Mouse (Mus musculus): ENCODE measurements around the gene Stx1a.

DNA sequence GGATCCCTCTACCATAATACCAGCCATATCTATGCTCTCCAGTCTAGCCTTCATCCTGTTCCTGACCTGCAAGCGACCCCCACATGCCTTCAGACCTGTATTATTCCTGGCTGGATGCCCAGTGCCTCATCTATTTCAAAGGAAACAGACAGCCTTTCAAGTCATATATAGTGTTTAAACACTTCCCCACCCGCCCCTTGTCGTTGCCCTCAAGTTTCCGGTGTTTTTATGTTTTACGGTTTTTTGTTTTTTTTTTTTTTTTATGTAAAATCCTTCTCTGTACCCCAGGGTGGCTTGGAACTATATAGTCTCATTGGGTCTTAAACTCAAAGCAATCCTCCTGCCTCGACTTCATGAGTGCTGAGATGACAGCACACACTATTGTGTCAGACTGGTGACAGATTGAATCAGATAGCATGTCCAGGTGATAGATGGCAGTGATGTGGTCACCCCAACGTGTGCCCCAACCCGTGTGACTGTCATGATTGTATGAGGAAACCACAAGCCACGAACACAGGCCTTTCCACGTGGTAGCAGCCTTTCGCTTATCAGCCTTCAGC lies 1.5 kb downstream of the Stx1a start:
- TF ChIP-seq CTCF (IDR thresholded peaks at IDR 0.05; ENCODE audit: insufficient read depth, low read depth, low read length) (no peak), POLR2A (IDR thresholded peaks at IDR 0.05; ENCODE audit: insufficient read depth, low read depth, low read length) (no peak)

Measured in olfactory bulb, adult 2 months (tissue).